Mouse (Mus musculus): Measurements from ENCODE around the gene Tpst1. TPM values are rescaled to one million over a fixed set of nuclear protein-coding genes. Genes with fewer than 3 reads are reported as not detected.

Tpst1 gene
- polyA plus RNA-seq, 1 experiment from 2014 or later, result 70.7 TPM

GRCm38 (mm10) chr5:130080051-130080681 lies 7.0 kb downstream of the Tpst1 start:
- Histone ChIP-seq H3K9ac (ENCODE audit: low read depth, low read length) (peak overlapping the region; percentile 92), H3K4me2 (replicated peaks; ENCODE audit: low read depth, low read length) (peak overlapping the region; percentile 87), H3K4me3 (ENCODE audit: low read length) (peak overlapping the region; percentile 86), H3K27me3 (ENCODE audit: control insufficient read depth, insufficient read depth, low read length) (no peaks in the 10 kb centered on the region), H3K4me1 (ENCODE audit: control insufficient read depth, insufficient read depth, low read length) (no peaks in the 10 kb centered on the region), H3K9me3 (ENCODE audit: control insufficient read depth, low read length) (peaks cover 5% of the 10 kb centered on the region; the same call in 1 of the 2 replicates), H3K27ac (ENCODE audit: low read depth, low read length) (no peak overlapping the region), H3K36me3 (ENCODE audit: control insufficient read depth, insufficient read depth, low read length) (peaks cover 3% of the 10 kb centered on the region; the same call in 1 of the 2 replicates)
- WGBS, result 76% methylated on average over 16 of the region's 16 CpGs
- no peak for ATAC-seq (ENCODE audit: low FRiP score, low TSS enrichment)

DNA sequence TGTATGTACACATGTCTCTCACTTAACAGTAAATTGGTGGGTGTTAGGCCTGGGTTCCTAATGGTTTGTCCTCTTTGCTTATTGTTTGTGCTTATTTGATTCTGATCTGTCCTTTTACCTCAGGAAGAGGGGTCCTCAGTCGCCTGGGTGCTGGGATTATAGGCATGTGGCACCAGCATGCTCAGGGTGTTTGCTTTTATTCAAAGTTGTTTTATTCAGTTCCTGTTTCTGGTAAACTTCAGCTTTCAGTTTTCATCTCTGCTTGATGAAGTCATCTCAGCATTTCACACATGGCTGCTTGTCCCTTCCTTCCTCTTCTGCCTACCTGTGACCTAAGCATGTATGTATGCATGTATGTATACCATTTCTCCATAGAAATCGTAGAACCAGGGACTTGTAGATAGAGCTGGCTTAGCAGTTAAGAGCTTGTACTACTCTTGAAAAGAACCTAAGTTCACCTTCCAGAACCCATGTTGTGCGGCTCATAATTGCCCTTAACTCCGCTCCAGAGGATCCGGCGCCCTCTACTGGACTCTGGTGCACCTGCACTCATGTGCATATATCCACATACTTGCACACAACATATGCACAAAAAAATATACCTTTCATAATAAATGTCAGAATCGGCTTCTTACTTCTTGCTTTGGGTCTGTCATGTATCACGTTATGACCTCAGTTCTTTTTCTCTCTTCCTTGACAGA lies 8.2 kb downstream of the Tpst1 start:
- no peaks in the 10 kb centered on the region for H3K27me3 ChIP-seq (ENCODE audit: control insufficient read depth, insufficient read depth, low read length)
- H3K36me3 ChIP-seq (ENCODE audit: control insufficient read depth, insufficient read depth, low read length), result peaks cover 3% of the 10 kb centered on the region; the same call in 1 of the 2 replicates
- 97% methylated on average over 8 of the region's 8 CpGs for WGBS
- H3K9ac ChIP-seq (ENCODE audit: low read depth, low read length), result no peak overlapping the region
- no peak overlapping the region for H3K27ac ChIP-seq (ENCODE audit: low read depth, low read length)
- H3K4me1 ChIP-seq (ENCODE audit: control insufficient read depth, insufficient read depth, low read length), result no peaks in the 10 kb centered on the region
- H3K4me3 ChIP-seq (ENCODE audit: low read length), result no peak overlapping the region
- no peak for ATAC-seq (ENCODE audit: low FRiP score, low TSS enrichment)
- peaks cover 5% of the 10 kb centered on the region; the same call in 1 of the 2 replicates for H3K9me3 ChIP-seq (ENCODE audit: control insufficient read depth, low read length)
- H3K4me2 ChIP-seq (replicated peaks; ENCODE audit: low read depth, low read length), result no peak overlapping the region

GRCm38 (mm10) chr5:130082431-130082830 lies 9.3 kb downstream of the Tpst1 start:
- peaks cover 3% of the 10 kb centered on the region; the same call in 1 of the 2 replicates for H3K36me3 ChIP-seq (ENCODE audit: control insufficient read depth, insufficient read depth, low read length)
- ATAC-seq (ENCODE audit: low FRiP score, low TSS enrichment), result no peak
- 82% methylated on average over 4 of the region's 4 CpGs for WGBS

GRCm38 (mm10) chr5:130084271-130084670 lies 11.1 kb downstream of the Tpst1 start:
- 87% methylated on average over 3 of the region's 3 CpGs for WGBS
- Histone ChIP-seq H3K4me1 (ENCODE audit: control insufficient read depth, insufficient read depth, low read length) (no peaks in the 10 kb centered on the region), H3K4me2 (replicated peaks; ENCODE audit: low read depth, low read length) (no peak overlapping the region), H3K36me3 (ENCODE audit: control insufficient read depth, insufficient read depth, low read length) (peaks cover 3% of the 10 kb centered on the region; the same call in 1 of the 2 replicates), H3K9ac (ENCODE audit: low read depth, low read length) (no peak overlapping the region), H3K4me3 (ENCODE audit: low read length) (no peak overlapping the region), H3K9me3 (ENCODE audit: control insufficient read depth, low read length) (peaks cover 5% of the 10 kb centered on the region; the same call in 1 of the 2 replicates), H3K27me3 (ENCODE audit: control insufficient read depth, insufficient read depth, low read length) (no peaks in the 10 kb centered on the region), H3K27ac (ENCODE audit: low read depth, low read length) (no peak overlapping the region)
- no peak for ATAC-seq (ENCODE audit: low FRiP score, low TSS enrichment)

More at GRCm38 (mm10) chr5:130082431-130082830, 9.3 kb downstream of the Tpst1 start:
- no peaks in the 10 kb centered on the region for H3K27me3 ChIP-seq (ENCODE audit: control insufficient read depth, insufficient read depth, low read length)
- H3K4me3 ChIP-seq (ENCODE audit: low read length), result no peak overlapping the region
- H3K9ac ChIP-seq (ENCODE audit: low read depth, low read length), result no peak overlapping the region
- H3K9me3 ChIP-seq (ENCODE audit: control insufficient read depth, low read length), result peaks cover 5% of the 10 kb centered on the region; the same call in 1 of the 2 replicates
- H3K4me2 ChIP-seq (replicated peaks; ENCODE audit: low read depth, low read length), result no peak overlapping the region
- no peaks in the 10 kb centered on the region for H3K4me1 ChIP-seq (ENCODE audit: control insufficient read depth, insufficient read depth, low read length)
- no peak overlapping the region for H3K27ac ChIP-seq (ENCODE audit: low read depth, low read length)

DNA sequence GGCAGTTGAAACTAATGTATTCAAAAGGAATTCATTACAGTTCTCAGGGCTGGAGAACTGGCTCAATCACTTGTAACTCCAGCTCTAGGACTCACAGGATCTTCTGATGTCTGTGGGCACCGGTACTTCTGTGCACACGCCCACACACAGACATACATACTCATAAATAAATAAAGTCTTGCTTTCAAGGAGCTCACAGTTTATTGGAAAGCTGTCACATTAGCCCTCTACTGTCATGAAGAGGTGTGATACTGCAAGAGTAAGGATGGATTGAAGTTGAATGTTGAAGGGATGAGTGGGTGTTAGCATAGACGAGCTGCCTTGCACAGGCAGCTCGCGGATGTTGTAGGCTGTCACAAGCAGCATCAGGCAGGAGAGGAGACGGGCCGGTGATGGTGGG lies 14.9 kb downstream of the Tpst1 start:
- Histone ChIP-seq H3K9me3 (ENCODE audit: control insufficient read depth, low read length) (no peaks in the 10 kb centered on the region), H3K27me3 (ENCODE audit: control insufficient read depth, insufficient read depth, low read length) (no peaks in the 10 kb centered on the region), H3K4me3 (ENCODE audit: low read length) (no peak overlapping the region), H3K4me1 (ENCODE audit: control insufficient read depth, insufficient read depth, low read length) (no peaks in the 10 kb centered on the region), H3K4me2 (replicated peaks; ENCODE audit: low read depth, low read length) (no peak overlapping the region), H3K9ac (ENCODE audit: low read depth, low read length) (no peak overlapping the region), H3K36me3 (ENCODE audit: control insufficient read depth, insufficient read depth, low read length) (no peaks in the 10 kb centered on the region; the same call in 1 of the 2 replicates), H3K27ac (ENCODE audit: low read depth, low read length) (no peak overlapping the region)
- no peak for ATAC-seq (ENCODE audit: low FRiP score, low TSS enrichment)
- WGBS, result 74% methylated on average over 7 of the region's 7 CpGs

DNA sequence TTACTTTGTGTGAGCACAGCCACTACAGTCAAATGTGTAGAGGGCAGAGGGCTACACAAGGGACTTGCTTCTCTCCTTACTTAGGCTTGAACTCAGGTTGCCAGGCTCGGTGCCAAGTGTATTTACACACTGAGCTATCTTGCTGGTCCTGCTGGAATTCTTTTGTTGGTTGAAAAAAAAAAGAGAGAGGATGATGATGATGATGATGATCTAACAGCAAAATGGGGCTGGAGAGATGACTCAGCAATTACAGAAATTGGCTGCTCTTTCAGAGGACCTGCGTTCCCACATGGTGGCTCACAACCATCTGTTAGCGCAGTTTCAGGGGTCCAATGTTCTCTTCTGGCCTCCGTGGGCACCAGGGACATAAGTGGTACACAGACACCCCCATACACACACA lies 15.5 kb downstream of the Tpst1 start:
- no peaks in the 10 kb centered on the region; the same call in 1 of the 2 replicates for H3K36me3 ChIP-seq (ENCODE audit: control insufficient read depth, insufficient read depth, low read length)
- no peak for ATAC-seq (ENCODE audit: low FRiP score, low TSS enrichment)
- 91% methylated on average over 4 of the region's 4 CpGs for WGBS

GRCm38 (mm10) chr5:130089177-130089576 lies 16.1 kb downstream of the Tpst1 start:
- H3K4me1 ChIP-seq (ENCODE audit: control insufficient read depth, insufficient read depth, low read length), result no peaks in the 10 kb centered on the region
- H3K27me3 ChIP-seq (ENCODE audit: control insufficient read depth, insufficient read depth, low read length), result no peaks in the 10 kb centered on the region
- no peaks in the 10 kb centered on the region; the same call in 1 of the 2 replicates for H3K36me3 ChIP-seq (ENCODE audit: control insufficient read depth, insufficient read depth, low read length)
- no peaks in the 10 kb centered on the region for H3K9me3 ChIP-seq (ENCODE audit: control insufficient read depth, low read length)
- whole genome bisulfite sequencing, result 58% methylated on average over 7 of the region's 7 CpGs
- no peak for ATAC-seq (ENCODE audit: low FRiP score, low TSS enrichment)
- no peak overlapping the region for H3K9ac ChIP-seq (ENCODE audit: low read depth, low read length)
- H3K4me3 ChIP-seq (ENCODE audit: low read length), result no peak overlapping the region
- no peak overlapping the region for H3K27ac ChIP-seq (ENCODE audit: low read depth, low read length)
- no peak overlapping the region for H3K4me2 ChIP-seq (replicated peaks; ENCODE audit: low read depth, low read length)

More for the DNA sequence above, 15.5 kb downstream of the Tpst1 start:
- Histone ChIP-seq H3K4me1 (ENCODE audit: control insufficient read depth, insufficient read depth, low read length) (no peaks in the 10 kb centered on the region), H3K27ac (ENCODE audit: low read depth, low read length) (no peak overlapping the region), H3K9me3 (ENCODE audit: control insufficient read depth, low read length) (no peaks in the 10 kb centered on the region), H3K27me3 (ENCODE audit: control insufficient read depth, insufficient read depth, low read length) (no peaks in the 10 kb centered on the region), H3K4me2 (replicated peaks; ENCODE audit: low read depth, low read length) (no peak overlapping the region), H3K4me3 (ENCODE audit: low read length) (no peak overlapping the region), H3K9ac (ENCODE audit: low read depth, low read length) (no peak overlapping the region)

DNA sequence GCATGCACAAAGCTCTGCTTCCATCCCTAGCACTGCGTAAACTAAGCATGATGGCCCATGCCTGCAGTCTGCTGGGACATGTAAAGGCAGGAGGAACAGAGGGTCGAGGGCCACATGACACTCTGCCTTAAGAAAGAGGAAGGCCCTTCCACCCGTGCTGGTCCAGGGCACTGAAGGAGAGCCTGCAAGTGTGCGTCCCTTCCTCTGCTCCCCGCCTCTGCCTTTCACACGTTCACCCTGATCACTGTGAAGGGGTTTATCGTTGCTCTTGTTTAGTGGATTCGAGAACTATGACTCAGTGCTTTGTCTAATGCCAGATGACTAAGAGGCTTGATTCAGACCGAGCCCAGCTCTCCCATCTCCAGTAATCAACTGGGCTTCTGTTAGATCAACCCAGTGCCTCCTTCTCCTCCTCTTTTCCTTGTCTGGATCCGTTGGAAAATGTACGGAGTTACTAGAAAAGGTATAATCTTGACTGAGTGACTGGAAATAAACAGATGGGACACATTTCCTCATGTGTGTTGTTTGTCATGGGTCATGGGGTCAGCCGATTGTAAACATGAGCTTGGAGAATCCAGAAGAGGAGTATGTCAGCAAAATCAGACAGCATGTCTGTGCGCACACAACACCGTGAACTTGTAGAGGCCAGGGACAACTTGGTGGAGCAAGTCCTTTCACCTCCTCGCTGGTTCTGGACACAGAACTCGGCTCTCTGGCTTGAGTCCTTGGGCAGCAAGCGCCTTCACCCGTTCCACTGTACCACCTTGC lies 16.7 kb downstream of the Tpst1 start:
- ATAC-seq (ENCODE audit: low FRiP score, low TSS enrichment), result no peak
- Histone ChIP-seq H3K9me3 (ENCODE audit: control insufficient read depth, low read length) (no peaks in the 10 kb centered on the region), H3K4me1 (ENCODE audit: control insufficient read depth, insufficient read depth, low read length) (no peaks in the 10 kb centered on the region), H3K27ac (ENCODE audit: low read depth, low read length) (no peak overlapping the region), H3K36me3 (ENCODE audit: control insufficient read depth, insufficient read depth, low read length) (no peaks in the 10 kb centered on the region; the same call in 1 of the 2 replicates), H3K9ac (ENCODE audit: low read depth, low read length) (no peak overlapping the region), H3K4me3 (ENCODE audit: low read length) (no peak overlapping the region), H3K4me2 (replicated peaks; ENCODE audit: low read depth, low read length) (no peak overlapping the region), H3K27me3 (ENCODE audit: control insufficient read depth, insufficient read depth, low read length) (no peaks in the 10 kb centered on the region)
- 86% methylated on average over 18 of the region's 18 CpGs for WGBS

Data from kidney, embryonic 14.5 days (tissue).